Mouse (Mus musculus): ENCODE results near the gene Pin1rt1.

DNA sequence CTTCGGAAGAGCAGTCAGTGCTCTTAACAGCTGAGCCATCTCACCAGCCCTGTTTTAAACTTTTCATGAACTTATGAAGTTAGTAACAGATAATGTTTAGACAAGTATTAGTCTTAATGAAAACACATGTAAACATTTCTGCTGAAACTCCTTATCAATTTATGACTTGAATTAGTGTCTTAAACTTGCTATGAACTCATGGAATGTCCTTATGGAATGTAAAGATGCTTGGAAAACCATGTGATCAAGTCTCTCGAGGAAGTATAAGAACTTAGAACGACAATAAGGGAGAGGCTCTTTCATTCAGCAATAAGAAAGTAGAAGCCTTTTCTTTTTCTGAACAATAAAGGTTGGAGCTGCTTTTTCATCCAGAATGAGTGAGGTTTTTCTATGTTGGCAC lies 11.8 kb downstream of the Pin1rt1 start:
- no peak for TF ChIP-seq CTCF (IDR thresholded peaks at IDR 0.05; ENCODE audit: extremely low read depth, insufficient read depth, low read length)
- TF ChIP-seq POLR2A (IDR thresholded peaks at IDR 0.05; ENCODE audit: extremely low read depth, insufficient read depth, low read length): no peak

Measured in cortical plate, adult 2 months (tissue).